Mouse (Mus musculus): ENCODE results near the gene Cib4. TPM values are rescaled to one million over a fixed set of nuclear protein-coding genes. Genes with fewer than 3 reads are reported as not detected.

The Cib4 gene
- polyA plus RNA-seq, 1 experiment from 2014 or later: not detected

- ATAC-seq: no peak
These were observed 10.6 kb upstream of the Cib4 start for GRCm38 (mm10) chr5:30556284-30556683.

GRCm38 (mm10) chr5:30554981-30555380 lies 9.3 kb upstream of the Cib4 start:
- DNase-seq (no peak), ATAC-seq (no peak)
- TF ChIP-seq EP300 (IDR thresholded peaks at IDR 0.05; ENCODE audit: low read depth) (no peak), CTCF (IDR thresholded peaks at IDR 0.05; ENCODE audit: low read depth) (no peak)
- H3K4me2 ChIP-seq (ENCODE audit: low read depth, low read length): no peak overlapping the region
- H3K4me1 ChIP-seq (ENCODE audit: insufficient read depth): no peaks in the 10 kb centered on the region
- no peak overlapping the region for H3K4me3 ChIP-seq (ENCODE audit: low read depth, low read length)
- WGBS (ENCODE audit: insufficient replicate concordance): 65% methylated on average over 8 of the region's 8 CpGs
- H3K9ac ChIP-seq (replicated peaks): no peak overlapping the region
- H3K36me3 ChIP-seq (replicated peaks; ENCODE audit: insufficient read depth, low read length): no peaks in the 10 kb centered on the region
- no peaks in the 10 kb centered on the region for H3K9me3 ChIP-seq (ENCODE audit: low read length)
- H3K27me3 ChIP-seq (ENCODE audit: insufficient read depth, low read length): no peaks in the 10 kb centered on the region
- H3K27ac ChIP-seq (ENCODE audit: low read depth): no peak overlapping the region

More at GRCm38 (mm10) chr5:30556284-30556683, 10.6 kb upstream of the Cib4 start:
- H3K36me3 ChIP-seq (replicated peaks; ENCODE audit: insufficient read depth, low read length): no peaks in the 10 kb centered on the region
- H3K9ac ChIP-seq (replicated peaks): no peak overlapping the region
- TF ChIP-seq EP300 (IDR thresholded peaks at IDR 0.05; ENCODE audit: low read depth): no peak
- TF ChIP-seq CTCF (IDR thresholded peaks at IDR 0.05; ENCODE audit: low read depth): no peak
- WGBS (ENCODE audit: insufficient replicate concordance): 55% methylated on average over 3 of the region's 3 CpGs
- no peak overlapping the region for H3K27ac ChIP-seq (ENCODE audit: low read depth)
- no peak overlapping the region for H3K4me3 ChIP-seq (ENCODE audit: low read depth, low read length)
- no peaks in the 10 kb centered on the region for H3K27me3 ChIP-seq (ENCODE audit: insufficient read depth, low read length)
- no peak overlapping the region for H3K4me2 ChIP-seq (ENCODE audit: low read depth, low read length)
- no peaks in the 10 kb centered on the region for H3K4me1 ChIP-seq (ENCODE audit: insufficient read depth)
- no peak for DNase-seq
- no peaks in the 10 kb centered on the region; the same call in 1 of the 2 replicates for H3K9me3 ChIP-seq (ENCODE audit: low read length)

GRCm38 (mm10) chr5:30553936-30554335 lies 8.3 kb upstream of the Cib4 start:
- no peak for DNase-seq
- no peak overlapping the region for H3K4me2 ChIP-seq (ENCODE audit: low read depth, low read length)
- H3K9me3 ChIP-seq (ENCODE audit: low read length): no peaks in the 10 kb centered on the region
- no peak for TF ChIP-seq EP300 (IDR thresholded peaks at IDR 0.05; ENCODE audit: low read depth)
- no peak for TF ChIP-seq CTCF (IDR thresholded peaks at IDR 0.05; ENCODE audit: low read depth)
- no peak overlapping the region for H3K4me3 ChIP-seq (ENCODE audit: low read depth, low read length)
- no peaks in the 10 kb centered on the region for H3K4me1 ChIP-seq (ENCODE audit: insufficient read depth)
- no peak for ATAC-seq
- no peaks in the 10 kb centered on the region for H3K36me3 ChIP-seq (replicated peaks; ENCODE audit: insufficient read depth, low read length)
- H3K27me3 ChIP-seq (ENCODE audit: insufficient read depth, low read length): no peaks in the 10 kb centered on the region
- no peak overlapping the region for H3K27ac ChIP-seq (ENCODE audit: low read depth)
- H3K9ac ChIP-seq (replicated peaks): no peak overlapping the region
- 88% methylated on average over 13 of the region's 13 CpGs for WGBS (ENCODE audit: insufficient replicate concordance)

- Histone ChIP-seq H3K27ac (ENCODE audit: low read depth) (no peak overlapping the region), H3K36me3 (replicated peaks; ENCODE audit: insufficient read depth, low read length) (no peaks in the 10 kb centered on the region), H3K4me1 (ENCODE audit: insufficient read depth) (no peaks in the 10 kb centered on the region), H3K9ac (replicated peaks) (no peak overlapping the region), H3K4me2 (ENCODE audit: low read depth, low read length) (no peak overlapping the region), H3K27me3 (ENCODE audit: insufficient read depth, low read length) (no peaks in the 10 kb centered on the region), H3K9me3 (ENCODE audit: low read length) (no peaks in the 10 kb centered on the region), H3K4me3 (ENCODE audit: low read depth, low read length) (no peak overlapping the region)
- WGBS (ENCODE audit: insufficient replicate concordance): 76% methylated on average over 6 of the region's 6 CpGs
- ATAC-seq: no peak
- no peak for DNase-seq
- TF ChIP-seq EP300 (IDR thresholded peaks at IDR 0.05; ENCODE audit: low read depth): no peak
- TF ChIP-seq CTCF (IDR thresholded peaks at IDR 0.05; ENCODE audit: low read depth): no peak
These were observed 6.4 kb upstream of the Cib4 start for GRCm38 (mm10) chr5:30552006-30552405.

- H3K9ac ChIP-seq (replicated peaks): no peak overlapping the region
- H3K27ac ChIP-seq (ENCODE audit: low read depth): no peak overlapping the region
- no peak for ATAC-seq
- no peaks in the 10 kb centered on the region for H3K27me3 ChIP-seq (ENCODE audit: insufficient read depth, low read length)
- H3K4me3 ChIP-seq (ENCODE audit: low read depth, low read length): no peak overlapping the region
- WGBS (ENCODE audit: insufficient replicate concordance): 77% methylated on average over 8 of the region's 8 CpGs
- no peaks in the 10 kb centered on the region for H3K4me1 ChIP-seq (ENCODE audit: insufficient read depth)
- no peaks in the 10 kb centered on the region for H3K36me3 ChIP-seq (replicated peaks; ENCODE audit: insufficient read depth, low read length)
- TF ChIP-seq CTCF (IDR thresholded peaks at IDR 0.05; ENCODE audit: low read depth) (no peak), EP300 (IDR thresholded peaks at IDR 0.05; ENCODE audit: low read depth) (no peak)
- DNase-seq: no peak
- no peaks in the 10 kb centered on the region for H3K9me3 ChIP-seq (ENCODE audit: low read length)
- no peak overlapping the region for H3K4me2 ChIP-seq (ENCODE audit: low read depth, low read length)
These were observed 5.5 kb upstream of the Cib4 start for GRCm38 (mm10) chr5:30551022-30551638.

- TF ChIP-seq EP300 (IDR thresholded peaks at IDR 0.05; ENCODE audit: low read depth) (no peak), CTCF (IDR thresholded peaks at IDR 0.05; ENCODE audit: low read depth) (no peak)
- DNase-seq: no peak
These were observed 4.8 kb upstream of the Cib4 start for GRCm38 (mm10) chr5:30550334-30551021.

More at GRCm38 (mm10) chr5:30550334-30551021, 4.8 kb upstream of the Cib4 start:
- no peaks in the 10 kb centered on the region for H3K36me3 ChIP-seq (replicated peaks; ENCODE audit: insufficient read depth, low read length)
- WGBS (ENCODE audit: insufficient replicate concordance): 65% methylated on average over 9 of the region's 9 CpGs
- H3K9ac ChIP-seq (replicated peaks): no peak overlapping the region
- ATAC-seq: no peak
- no peaks in the 10 kb centered on the region for H3K4me1 ChIP-seq (ENCODE audit: insufficient read depth)
- H3K27ac ChIP-seq (ENCODE audit: low read depth): no peak overlapping the region
- H3K27me3 ChIP-seq (ENCODE audit: insufficient read depth, low read length): no peaks in the 10 kb centered on the region
- H3K9me3 ChIP-seq (ENCODE audit: low read length): no peaks in the 10 kb centered on the region
- no peak overlapping the region for H3K4me3 ChIP-seq (ENCODE audit: low read depth, low read length)
- H3K4me2 ChIP-seq (ENCODE audit: low read depth, low read length): no peak overlapping the region
